Mouse (Mus musculus): ENCODE measurements around the gene Tysnd1. TPM values are rescaled to one million over a fixed set of nuclear protein-coding genes. Genes with fewer than 3 reads are reported as not detected.

The Tysnd1 gene
- polyA plus RNA-seq, 1 experiment from 2014 or later: 21.5 TPM

DNA sequence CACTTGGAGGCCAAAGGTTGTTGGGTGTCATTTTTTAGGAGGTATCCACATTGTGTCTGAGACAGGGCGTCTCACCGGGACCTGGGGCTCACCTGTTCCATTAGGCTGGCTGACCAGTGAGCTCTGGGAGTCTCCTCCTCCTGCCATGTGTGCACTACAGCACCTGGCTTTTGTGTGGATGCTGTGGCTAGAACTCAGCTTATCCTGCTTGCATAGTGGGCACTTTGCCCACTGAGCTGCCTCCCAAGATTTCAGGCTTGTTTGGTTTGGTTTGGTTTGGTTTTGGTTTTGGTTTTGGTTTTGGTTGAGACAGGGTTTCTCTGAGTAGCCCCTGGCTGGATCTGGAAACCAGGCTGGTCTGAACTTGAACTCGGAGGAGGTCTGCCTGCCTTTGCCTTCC, 26.9 kb downstream of the Tysnd1 start:
- ATAC-seq: no peak
- WGBS: 86% methylated on average over 3 of the region's 3 CpGs
- no peaks in the 10 kb centered on the region for H3K4me1 ChIP-seq (ENCODE audit: control insufficient read depth, insufficient read depth, low read length)

GRCm38 (mm10) chr10:61723271-61723670, 28.0 kb downstream of the Tysnd1 start:
- Histone ChIP-seq H3K9me3 (ENCODE audit: control insufficient read depth, low read length) (no peaks in the 10 kb centered on the region), H3K27me3 (replicated peaks; ENCODE audit: control insufficient read depth, insufficient read depth, low read length) (no peaks in the 10 kb centered on the region), H3K36me3 (ENCODE audit: control insufficient read depth, insufficient read depth, low read length) (peaks cover 1% of the 10 kb centered on the region; the same call in 1 of the 2 replicates), H3K4me2 (ENCODE audit: low read depth, low read length) (no peak overlapping the region), H3K4me1 (ENCODE audit: control insufficient read depth, insufficient read depth, low read length) (no peaks in the 10 kb centered on the region), H3K27ac (ENCODE audit: low read length) (no peak overlapping the region), H3K9ac (ENCODE audit: low read depth, low read length) (no peak overlapping the region), H3K4me3 (ENCODE audit: low read length) (no peak overlapping the region)
- WGBS: 73% methylated on average over 6 of the region's 6 CpGs
- ATAC-seq: no peak

More for the DNA sequence above, 26.9 kb downstream of the Tysnd1 start:
- Histone ChIP-seq H3K4me3 (ENCODE audit: low read length) (no peak overlapping the region), H3K27me3 (replicated peaks; ENCODE audit: control insufficient read depth, insufficient read depth, low read length) (no peaks in the 10 kb centered on the region), H3K9ac (ENCODE audit: low read depth, low read length) (no peak overlapping the region), H3K4me2 (ENCODE audit: low read depth, low read length) (no peak overlapping the region), H3K27ac (ENCODE audit: low read length) (no peak overlapping the region), H3K36me3 (ENCODE audit: control insufficient read depth, insufficient read depth, low read length) (no peaks in the 10 kb centered on the region), H3K9me3 (ENCODE audit: control insufficient read depth, low read length) (no peaks in the 10 kb centered on the region)

DNA sequence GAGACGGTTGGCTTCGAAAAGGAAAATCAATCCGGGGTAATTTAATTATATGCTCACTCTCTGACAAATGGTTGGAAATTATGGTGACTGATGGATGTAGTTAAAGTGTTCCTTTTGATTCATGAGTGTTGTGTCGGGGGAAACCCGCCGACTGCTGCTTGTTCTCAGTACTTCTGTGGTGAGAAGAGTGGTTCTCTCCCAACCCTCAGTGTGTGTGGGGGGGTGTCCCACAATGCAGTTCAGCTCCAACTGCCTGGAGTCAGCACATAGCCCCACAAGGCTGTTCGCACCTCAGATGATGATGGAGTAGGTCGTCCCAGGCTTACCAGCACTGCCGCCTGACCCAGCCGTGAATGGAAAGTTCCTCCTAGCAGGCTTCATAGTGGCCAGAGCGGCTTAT, 33.9 kb downstream of the Tysnd1 start:
- H3K36me3 ChIP-seq (ENCODE audit: control insufficient read depth, insufficient read depth, low read length): peaks cover 7% of the 10 kb centered on the region
- no peak overlapping the region for H3K27ac ChIP-seq (ENCODE audit: low read length)
- no peaks in the 10 kb centered on the region for H3K4me1 ChIP-seq (ENCODE audit: control insufficient read depth, insufficient read depth, low read length)
- WGBS: 61% methylated on average over 11 of the region's 11 CpGs
- H3K9me3 ChIP-seq (ENCODE audit: control insufficient read depth, low read length): 0 out of 2 replicates have a peak, but pooled peaks cover 5% of the 10 kb centered on the region
- no peak overlapping the region for H3K4me2 ChIP-seq (ENCODE audit: low read depth, low read length)
- no peak for ATAC-seq
- no peak overlapping the region for H3K9ac ChIP-seq (ENCODE audit: low read depth, low read length)
- H3K27me3 ChIP-seq (replicated peaks; ENCODE audit: control insufficient read depth, insufficient read depth, low read length): no peaks in the 10 kb centered on the region
- H3K4me3 ChIP-seq (ENCODE audit: low read length): no peak overlapping the region

GRCm38 (mm10) chr10:61730171-61730570, 34.9 kb downstream of the Tysnd1 start:
- Histone ChIP-seq H3K4me2 (ENCODE audit: low read depth, low read length) (no peak overlapping the region), H3K9ac (ENCODE audit: low read depth, low read length) (no peak overlapping the region), H3K4me1 (ENCODE audit: control insufficient read depth, insufficient read depth, low read length) (no peaks in the 10 kb centered on the region; the same call in 1 of the 2 replicates), H3K36me3 (ENCODE audit: control insufficient read depth, insufficient read depth, low read length) (peaks cover 7% of the 10 kb centered on the region), H3K27me3 (replicated peaks; ENCODE audit: control insufficient read depth, insufficient read depth, low read length) (no peaks in the 10 kb centered on the region), H3K9me3 (ENCODE audit: control insufficient read depth, low read length) (peaks cover 5% of the 10 kb centered on the region; the same call in 1 of the 2 replicates), H3K4me3 (ENCODE audit: low read length) (no peak overlapping the region), H3K27ac (ENCODE audit: low read length) (no peak overlapping the region)
- no peak for ATAC-seq
- 96% methylated on average over 6 of the region's 6 CpGs for WGBS

- WGBS: 41% methylated on average over 3 of the region's 3 CpGs
- no peak overlapping the region for H3K4me2 ChIP-seq (ENCODE audit: low read depth, low read length)
- no peaks in the 10 kb centered on the region for H3K27me3 ChIP-seq (replicated peaks; ENCODE audit: control insufficient read depth, insufficient read depth, low read length)
- H3K9ac ChIP-seq (ENCODE audit: low read depth, low read length): no peak overlapping the region
- peaks cover 5% of the 10 kb centered on the region; the same call in 1 of the 2 replicates for H3K9me3 ChIP-seq (ENCODE audit: control insufficient read depth, low read length)
- peaks cover 5% of the 10 kb centered on the region for H3K36me3 ChIP-seq (ENCODE audit: control insufficient read depth, insufficient read depth, low read length)
- ATAC-seq: no peak
- no peak overlapping the region for H3K4me3 ChIP-seq (ENCODE audit: low read length)
- no peaks in the 10 kb centered on the region; the same call in 1 of the 2 replicates for H3K4me1 ChIP-seq (ENCODE audit: control insufficient read depth, insufficient read depth, low read length)
- no peak overlapping the region for H3K27ac ChIP-seq (ENCODE audit: low read length)
These were observed 39.1 kb downstream of the Tysnd1 start for GRCm38 (mm10) chr10:61734377-61734776.

DNA sequence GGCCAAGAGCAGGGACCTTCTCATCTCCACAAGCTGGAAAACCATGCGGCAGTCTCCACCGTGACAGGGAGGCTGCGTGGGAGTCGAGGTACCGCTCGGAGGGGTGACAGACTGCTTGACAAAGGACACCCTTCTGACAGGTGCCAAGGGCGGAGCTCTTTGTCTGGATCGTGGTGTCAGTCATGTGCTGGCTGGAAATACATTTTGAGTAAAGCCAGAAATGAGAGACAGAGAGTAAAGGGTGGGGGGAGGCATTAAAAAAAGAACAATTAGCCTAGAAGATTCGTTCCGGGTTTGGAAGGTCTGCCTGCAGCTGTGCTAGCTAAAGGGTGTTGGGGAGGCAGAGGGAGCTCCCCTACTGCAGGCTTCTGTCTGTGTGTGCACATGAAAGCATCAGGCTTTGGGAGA, 41.4 kb downstream of the Tysnd1 start:
- H3K27me3 ChIP-seq (replicated peaks; ENCODE audit: control insufficient read depth, insufficient read depth, low read length): no peaks in the 10 kb centered on the region
- no peaks in the 10 kb centered on the region; the same call in 1 of the 2 replicates for H3K9me3 ChIP-seq (ENCODE audit: control insufficient read depth, low read length)
- 68% methylated on average over 10 of the region's 10 CpGs for WGBS
- H3K4me2 ChIP-seq (ENCODE audit: low read depth, low read length): no peak overlapping the region
- ATAC-seq: no peak
- H3K9ac ChIP-seq (ENCODE audit: low read depth, low read length): no peak overlapping the region
- no peak overlapping the region for H3K27ac ChIP-seq (ENCODE audit: low read length)
- H3K4me1 ChIP-seq (ENCODE audit: control insufficient read depth, insufficient read depth, low read length): no peaks in the 10 kb centered on the region; the same call in 1 of the 2 replicates
- no peak overlapping the region for H3K4me3 ChIP-seq (ENCODE audit: low read length)
- peaks cover 7% of the 10 kb centered on the region; the same call in 1 of the 2 replicates for H3K36me3 ChIP-seq (ENCODE audit: control insufficient read depth, insufficient read depth, low read length)

DNA sequence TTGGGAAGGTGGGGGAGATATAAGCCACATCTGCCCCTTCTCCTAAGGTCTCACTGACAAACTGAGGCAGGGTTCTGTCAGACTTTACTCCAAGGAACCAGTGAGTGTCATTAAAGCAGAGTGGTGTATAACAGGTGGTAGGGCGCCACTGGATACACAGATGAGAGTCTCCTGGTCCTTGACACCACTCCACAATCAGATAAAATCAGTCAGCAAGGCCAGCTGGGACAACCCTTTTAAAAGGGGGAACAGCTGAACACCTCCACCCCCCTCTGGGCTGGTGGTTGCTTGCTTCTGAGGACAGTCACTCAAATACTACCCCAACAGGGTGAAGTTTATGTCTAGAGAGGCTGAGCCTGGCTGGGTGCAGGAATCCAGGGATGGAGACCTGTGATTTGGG, 42.2 kb downstream of the Tysnd1 start:
- no peak for ATAC-seq
- no peaks in the 10 kb centered on the region for H3K27me3 ChIP-seq (replicated peaks; ENCODE audit: control insufficient read depth, insufficient read depth, low read length)
- no peak overlapping the region for H3K27ac ChIP-seq (ENCODE audit: low read length)
- H3K9ac ChIP-seq (ENCODE audit: low read depth, low read length): no peak overlapping the region
- H3K4me1 ChIP-seq (ENCODE audit: control insufficient read depth, insufficient read depth, low read length): no peaks in the 10 kb centered on the region; the same call in 1 of the 2 replicates
- no peak overlapping the region for H3K4me3 ChIP-seq (ENCODE audit: low read length)
- peaks cover 7% of the 10 kb centered on the region; the same call in 1 of the 2 replicates for H3K36me3 ChIP-seq (ENCODE audit: control insufficient read depth, insufficient read depth, low read length)
- WGBS: 81% methylated on average over 1 of the region's 1 CpGs
- no peaks in the 10 kb centered on the region; the same call in 1 of the 2 replicates for H3K9me3 ChIP-seq (ENCODE audit: control insufficient read depth, low read length)
- H3K4me2 ChIP-seq (ENCODE audit: low read depth, low read length): no peak overlapping the region

- WGBS: 88% methylated on average over 4 of the region's 4 CpGs
- no peak overlapping the region for H3K4me3 ChIP-seq (ENCODE audit: low read length)
- ATAC-seq: no peak
- peaks cover 7% of the 10 kb centered on the region; the same call in 1 of the 2 replicates for H3K36me3 ChIP-seq (ENCODE audit: control insufficient read depth, insufficient read depth, low read length)
- H3K4me2 ChIP-seq (ENCODE audit: low read depth, low read length): no peak overlapping the region
- H3K4me1 ChIP-seq (ENCODE audit: control insufficient read depth, insufficient read depth, low read length): no peaks in the 10 kb centered on the region; the same call in 1 of the 2 replicates
- H3K27me3 ChIP-seq (replicated peaks; ENCODE audit: control insufficient read depth, insufficient read depth, low read length): no peaks in the 10 kb centered on the region
- no peaks in the 10 kb centered on the region; the same call in 1 of the 2 replicates for H3K9me3 ChIP-seq (ENCODE audit: control insufficient read depth, low read length)
- H3K27ac ChIP-seq (ENCODE audit: low read length): no peak overlapping the region
- H3K9ac ChIP-seq (ENCODE audit: low read depth, low read length): no peak overlapping the region
These were observed 42.8 kb downstream of the Tysnd1 start for GRCm38 (mm10) chr10:61738126-61738525.

DNA sequence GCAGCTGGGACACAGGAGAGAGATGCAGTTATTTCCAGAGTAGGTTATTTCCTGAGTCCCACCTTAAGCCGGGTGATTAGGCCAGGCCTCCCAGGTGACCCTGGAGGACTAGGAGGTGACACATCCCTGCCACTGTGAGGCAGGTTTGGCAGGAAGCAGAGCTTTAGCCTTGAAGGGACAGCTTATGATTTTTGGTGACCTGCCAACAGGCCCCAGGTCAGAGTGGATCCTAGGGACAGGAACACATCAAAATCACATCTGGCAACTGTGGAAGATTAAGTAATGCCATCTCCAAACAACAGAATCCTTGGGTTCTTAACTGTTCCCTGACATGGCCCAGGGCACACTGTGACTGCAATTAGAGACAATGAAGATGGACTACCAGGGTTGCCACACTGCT, 46.0 kb downstream of the Tysnd1 start:
- peaks cover 23% of the 10 kb centered on the region for H3K36me3 ChIP-seq (ENCODE audit: control insufficient read depth, insufficient read depth, low read length)
- no peaks in the 10 kb centered on the region; the same call in 1 of the 2 replicates for H3K9me3 ChIP-seq (ENCODE audit: control insufficient read depth, low read length)
- no peak overlapping the region for H3K27ac ChIP-seq (ENCODE audit: low read length)
- WGBS: 87% methylated on average over 1 of the region's 1 CpGs
- no peak for ATAC-seq
- H3K9ac ChIP-seq (ENCODE audit: low read depth, low read length): no peak overlapping the region
- no peak overlapping the region for H3K4me3 ChIP-seq (ENCODE audit: low read length)
- H3K4me2 ChIP-seq (ENCODE audit: low read depth, low read length): no peak overlapping the region
- no peaks in the 10 kb centered on the region for H3K4me1 ChIP-seq (ENCODE audit: control insufficient read depth, insufficient read depth, low read length)
- no peaks in the 10 kb centered on the region for H3K27me3 ChIP-seq (replicated peaks; ENCODE audit: control insufficient read depth, insufficient read depth, low read length)

DNA sequence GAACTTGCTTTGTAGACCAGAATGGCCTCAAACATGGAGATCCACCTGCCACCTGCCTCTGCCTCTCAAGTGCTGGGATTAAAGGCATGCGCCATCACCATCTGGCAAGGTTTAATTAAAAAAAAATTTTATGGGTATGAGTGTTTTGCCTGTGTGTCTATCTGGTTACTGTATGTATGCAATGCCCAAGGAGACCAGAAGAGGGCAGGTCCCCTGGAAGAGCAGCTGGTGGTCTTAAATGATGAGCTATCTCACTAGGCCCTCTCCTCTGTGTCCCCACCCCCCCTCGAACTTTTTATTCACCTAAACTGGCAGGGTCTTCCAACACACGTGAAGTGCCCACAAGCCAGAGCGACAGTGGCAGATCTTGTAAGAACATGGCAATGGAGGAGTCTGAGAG, 46.6 kb downstream of the Tysnd1 start:
- Histone ChIP-seq H3K9ac (ENCODE audit: low read depth, low read length) (no peak overlapping the region), H3K36me3 (ENCODE audit: control insufficient read depth, insufficient read depth, low read length) (peaks cover 23% of the 10 kb centered on the region), H3K27ac (ENCODE audit: low read length) (no peak overlapping the region), H3K4me1 (ENCODE audit: control insufficient read depth, insufficient read depth, low read length) (no peaks in the 10 kb centered on the region), H3K9me3 (ENCODE audit: control insufficient read depth, low read length) (no peaks in the 10 kb centered on the region; the same call in 1 of the 2 replicates), H3K4me3 (ENCODE audit: low read length) (no peak overlapping the region), H3K27me3 (replicated peaks; ENCODE audit: control insufficient read depth, insufficient read depth, low read length) (no peaks in the 10 kb centered on the region), H3K4me2 (ENCODE audit: low read depth, low read length) (no peak overlapping the region)
- 80% methylated on average over 4 of the region's 4 CpGs for WGBS
- no peak for ATAC-seq

Data from intestine, embryonic 16.5 days (tissue).